Mouse (Mus musculus): ENCODE measurements around the gene Ubl3. TPM values are rescaled to one million over a fixed set of nuclear protein-coding genes. Genes with fewer than 3 reads are reported as not detected.

Gene Ubl3
- polyA plus RNA-seq, 1 experiment, result 202 TPM

DNA sequence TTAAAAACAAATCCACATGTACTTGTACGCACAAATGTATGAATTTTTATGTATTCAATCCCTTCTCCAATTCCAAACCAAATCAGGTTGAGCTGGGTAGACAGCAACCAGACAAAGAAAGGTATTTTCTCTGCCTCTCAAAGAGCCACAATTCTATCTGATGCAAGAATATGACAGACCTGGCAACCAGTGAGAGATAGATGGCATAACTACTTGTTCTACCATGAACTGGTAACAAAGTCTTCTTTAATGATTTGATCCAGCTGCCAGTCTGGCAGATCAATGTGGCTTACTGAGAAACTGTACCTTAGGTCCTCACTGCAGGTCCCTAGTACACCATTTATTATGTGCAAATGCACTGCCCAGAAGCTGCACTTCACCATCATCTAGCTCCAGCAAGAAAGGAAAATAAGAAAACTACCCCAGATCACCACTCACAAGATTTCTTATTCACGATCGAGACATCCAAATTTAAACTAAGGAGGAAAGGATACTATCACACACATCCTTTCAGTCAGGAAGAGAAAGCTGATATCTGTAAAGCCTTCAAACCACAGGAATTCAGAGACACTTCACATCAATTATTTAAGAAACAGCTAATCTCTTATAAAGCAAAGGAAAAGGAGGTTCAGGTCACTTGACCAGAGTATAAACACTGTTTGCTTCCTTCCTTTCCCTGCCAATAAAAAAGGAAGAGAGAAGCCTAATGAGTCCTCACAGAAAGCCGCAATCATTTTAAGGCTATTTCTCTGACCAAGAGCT lies 16.7 kb downstream of the Ubl3 start:
- WGBS, result 90% methylated on average over 4 of the region's 4 CpGs

DNA sequence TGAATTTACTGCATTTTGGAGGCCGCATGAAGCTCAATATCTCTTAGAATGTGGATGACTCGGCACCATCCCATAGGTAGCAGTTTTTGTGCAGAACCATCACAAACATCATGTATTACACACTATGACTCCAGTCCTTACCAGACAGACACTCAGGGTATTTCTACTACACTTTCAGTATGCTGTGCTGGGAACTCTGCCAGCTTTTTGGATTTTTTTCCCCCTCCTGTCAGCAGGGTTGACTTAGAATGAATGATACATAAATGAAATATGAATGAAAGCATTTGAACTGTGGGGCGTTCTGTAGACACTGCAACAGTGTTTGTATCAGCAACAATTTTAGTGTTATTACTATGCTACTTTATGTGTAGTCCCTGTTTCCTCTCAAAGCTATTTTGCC lies 17.9 kb downstream of the Ubl3 start:
- Histone ChIP-seq H3K27me3 (ENCODE audit: control insufficient read depth, insufficient read depth, low read length) (no peaks in the 10 kb centered on the region), H3K4me1 (ENCODE audit: control insufficient read depth, insufficient read depth, low read length) (peaks cover 20% of the 10 kb centered on the region), H3K4me3 (replicated peaks; ENCODE audit: insufficient read depth, low read depth, low read length) (no peak overlapping the region), H3K27ac (ENCODE audit: insufficient read depth, low read length) (no peak overlapping the region)
- 27% methylated on average over 3 of the region's 3 CpGs for WGBS
- TF ChIP-seq POLR2A (IDR thresholded peaks at IDR 0.05; ENCODE audit: borderline replicate concordance, insufficient read depth, low read length) (no peak), CTCF (IDR thresholded peaks at IDR 0.05; ENCODE audit: borderline replicate concordance, insufficient read depth, low read depth, low read length) (no peak)
- peak in 1 of 2 experiments; percentile 55 for DNase-seq

More for the DNA sequence above, 16.7 kb downstream of the Ubl3 start:
- no peak overlapping the region for H3K4me3 ChIP-seq (replicated peaks; ENCODE audit: insufficient read depth, low read depth, low read length)
- TF ChIP-seq CTCF (IDR thresholded peaks at IDR 0.05; ENCODE audit: borderline replicate concordance, insufficient read depth, low read depth, low read length) (no peak), POLR2A (IDR thresholded peaks at IDR 0.05; ENCODE audit: borderline replicate concordance, insufficient read depth, low read length) (no peak)
- H3K27me3 ChIP-seq (ENCODE audit: control insufficient read depth, insufficient read depth, low read length), result no peaks in the 10 kb centered on the region
- H3K4me1 ChIP-seq (ENCODE audit: control insufficient read depth, insufficient read depth, low read length), result peaks cover 19% of the 10 kb centered on the region
- no peak for DNase-seq
- no peak overlapping the region for H3K27ac ChIP-seq (ENCODE audit: insufficient read depth, low read length)

GRCm38 (mm10) chr5:148533924-148534323 lies 18.7 kb downstream of the Ubl3 start:
- no peak for DNase-seq
- TF ChIP-seq CTCF (IDR thresholded peaks at IDR 0.05; ENCODE audit: borderline replicate concordance, insufficient read depth, low read depth, low read length) (no peak), POLR2A (IDR thresholded peaks at IDR 0.05; ENCODE audit: borderline replicate concordance, insufficient read depth, low read length) (no peak)
- no peak overlapping the region for H3K27ac ChIP-seq (ENCODE audit: insufficient read depth, low read length)
- peaks cover 21% of the 10 kb centered on the region for H3K4me1 ChIP-seq (ENCODE audit: control insufficient read depth, insufficient read depth, low read length)
- H3K27me3 ChIP-seq (ENCODE audit: control insufficient read depth, insufficient read depth, low read length), result no peaks in the 10 kb centered on the region
- 80% methylated on average over 2 of the region's 2 CpGs for WGBS
- H3K4me3 ChIP-seq (replicated peaks; ENCODE audit: insufficient read depth, low read depth, low read length), result no peak overlapping the region

- no peak overlapping the region for H3K4me3 ChIP-seq (replicated peaks; ENCODE audit: insufficient read depth, low read depth, low read length)
- no peak for TF ChIP-seq POLR2A (IDR thresholded peaks at IDR 0.05; ENCODE audit: borderline replicate concordance, insufficient read depth, low read length)
- TF ChIP-seq CTCF (IDR thresholded peaks at IDR 0.05; ENCODE audit: borderline replicate concordance, insufficient read depth, low read depth, low read length), result no peak
- H3K27me3 ChIP-seq (ENCODE audit: control insufficient read depth, insufficient read depth, low read length), result no peaks in the 10 kb centered on the region
- no peak overlapping the region for H3K27ac ChIP-seq (ENCODE audit: insufficient read depth, low read length)
- DNase-seq, result no peak
- H3K4me1 ChIP-seq (ENCODE audit: control insufficient read depth, insufficient read depth, low read length), result peaks cover 27% of the 10 kb centered on the region
- 19% methylated on average over 5 of the region's 5 CpGs for WGBS
These were observed 20.4 kb downstream of the Ubl3 start for GRCm38 (mm10) chr5:148532201-148532600.

DNA sequence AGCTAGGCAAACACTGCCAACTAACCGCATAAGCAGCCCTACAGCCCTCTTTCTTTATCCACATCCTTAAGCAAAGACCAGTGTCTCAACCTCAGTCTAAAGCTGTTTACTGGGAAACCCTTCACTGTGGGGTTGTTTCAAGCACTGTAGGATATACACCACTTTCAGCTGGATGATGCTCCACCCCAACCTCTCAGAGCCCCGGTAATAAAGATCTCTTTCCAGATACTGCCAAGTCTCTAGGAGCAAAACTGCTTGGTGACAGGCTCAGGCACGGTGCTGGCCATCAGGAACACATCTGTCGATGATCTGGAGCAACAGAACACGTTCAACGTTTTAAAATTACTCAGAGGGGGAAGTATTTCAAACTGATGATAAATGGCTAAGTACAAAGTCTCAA lies 25.0 kb downstream of the Ubl3 start:
- no peak for DNase-seq
- WGBS, result 34% methylated on average over 6 of the region's 6 CpGs
- H3K4me3 ChIP-seq (replicated peaks; ENCODE audit: insufficient read depth, low read depth, low read length), result no peak overlapping the region
- H3K27me3 ChIP-seq (ENCODE audit: control insufficient read depth, insufficient read depth, low read length), result no peaks in the 10 kb centered on the region
- H3K27ac ChIP-seq (ENCODE audit: insufficient read depth, low read length), result no peak overlapping the region
- H3K4me1 ChIP-seq (ENCODE audit: control insufficient read depth, insufficient read depth, low read length), result peaks cover 33% of the 10 kb centered on the region
- no peak for TF ChIP-seq POLR2A (IDR thresholded peaks at IDR 0.05; ENCODE audit: borderline replicate concordance, insufficient read depth, low read length)
- TF ChIP-seq CTCF (IDR thresholded peaks at IDR 0.05; ENCODE audit: borderline replicate concordance, insufficient read depth, low read depth, low read length), result no peak

DNA sequence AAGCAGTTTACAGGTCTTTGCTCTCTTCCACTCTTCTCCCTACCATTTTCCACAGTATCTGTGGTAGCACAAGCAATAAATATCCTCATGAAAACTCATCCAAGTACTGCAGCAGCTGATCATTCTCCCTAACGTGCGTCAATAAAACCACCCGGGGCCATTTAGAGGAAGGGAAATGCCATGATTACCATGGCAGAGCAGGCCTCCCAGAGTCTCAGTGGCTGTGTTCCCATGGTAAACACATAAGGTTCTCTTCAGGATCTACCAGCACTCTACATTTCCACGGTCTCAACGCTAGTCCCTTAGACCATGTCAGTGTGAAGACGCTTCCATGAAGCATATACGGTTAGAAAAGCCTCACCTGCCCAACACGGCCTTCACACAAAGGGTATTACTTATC lies 26.0 kb downstream of the Ubl3 start:
- Histone ChIP-seq H3K4me1 (ENCODE audit: control insufficient read depth, insufficient read depth, low read length) (peaks cover 36% of the 10 kb centered on the region), H3K4me3 (replicated peaks; ENCODE audit: insufficient read depth, low read depth, low read length) (no peak overlapping the region), H3K27me3 (ENCODE audit: control insufficient read depth, insufficient read depth, low read length) (no peaks in the 10 kb centered on the region), H3K27ac (ENCODE audit: insufficient read depth, low read length) (no peak overlapping the region)
- WGBS, result 56% methylated on average over 8 of the region's 8 CpGs
- no peak for DNase-seq
- TF ChIP-seq CTCF (IDR thresholded peaks at IDR 0.05; ENCODE audit: borderline replicate concordance, insufficient read depth, low read depth, low read length) (no peak), POLR2A (IDR thresholded peaks at IDR 0.05; ENCODE audit: borderline replicate concordance, insufficient read depth, low read length) (no peak)

DNA sequence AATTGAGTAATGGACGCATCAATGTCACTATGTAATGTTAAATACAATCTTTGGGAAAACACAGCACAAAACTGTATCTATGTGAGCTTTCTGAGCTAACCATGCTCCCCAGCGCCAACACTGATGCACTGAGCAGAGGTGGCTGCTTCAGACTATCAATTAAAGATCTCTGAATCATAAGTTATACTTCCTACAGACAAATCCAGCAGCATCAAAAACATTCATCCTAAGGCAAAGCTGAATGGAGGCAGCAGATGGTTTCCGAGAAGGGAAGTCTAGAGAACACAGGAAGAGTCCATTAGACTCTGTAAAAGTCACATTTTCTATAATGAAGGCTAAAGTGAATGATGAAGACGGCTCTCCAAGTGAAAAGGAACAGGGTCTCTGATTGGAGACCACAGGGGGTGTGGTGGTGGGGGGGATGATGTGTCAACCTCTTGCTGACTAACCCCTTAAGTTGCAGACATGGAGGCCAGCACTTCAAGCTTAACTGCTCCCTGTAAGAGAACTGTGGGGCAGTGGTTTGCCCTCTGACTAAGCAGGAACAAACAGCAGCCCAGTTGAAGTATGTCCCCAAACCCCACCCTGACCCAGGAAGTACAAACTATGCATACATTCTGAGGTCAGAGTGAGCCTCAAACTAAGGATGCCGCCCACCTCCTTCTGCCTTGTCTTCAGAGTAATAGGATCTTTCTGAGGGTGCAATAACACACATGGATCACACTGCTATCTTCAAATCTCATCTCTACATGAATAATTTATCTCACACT lies 29.2 kb downstream of the Ubl3 start:
- 67% methylated on average over 5 of the region's 5 CpGs for WGBS
- Histone ChIP-seq H3K27me3 (ENCODE audit: control insufficient read depth, insufficient read depth, low read length) (no peaks in the 10 kb centered on the region), H3K4me3 (replicated peaks; ENCODE audit: insufficient read depth, low read depth, low read length) (no peak overlapping the region), H3K4me1 (ENCODE audit: control insufficient read depth, insufficient read depth, low read length) (peaks cover 36% of the 10 kb centered on the region), H3K27ac (ENCODE audit: insufficient read depth, low read length) (no peak overlapping the region)
- no peak for DNase-seq
- TF ChIP-seq POLR2A (IDR thresholded peaks at IDR 0.05; ENCODE audit: borderline replicate concordance, insufficient read depth, low read length) (no peak), CTCF (IDR thresholded peaks at IDR 0.05; ENCODE audit: borderline replicate concordance, insufficient read depth, low read depth, low read length) (no peak)

DNA sequence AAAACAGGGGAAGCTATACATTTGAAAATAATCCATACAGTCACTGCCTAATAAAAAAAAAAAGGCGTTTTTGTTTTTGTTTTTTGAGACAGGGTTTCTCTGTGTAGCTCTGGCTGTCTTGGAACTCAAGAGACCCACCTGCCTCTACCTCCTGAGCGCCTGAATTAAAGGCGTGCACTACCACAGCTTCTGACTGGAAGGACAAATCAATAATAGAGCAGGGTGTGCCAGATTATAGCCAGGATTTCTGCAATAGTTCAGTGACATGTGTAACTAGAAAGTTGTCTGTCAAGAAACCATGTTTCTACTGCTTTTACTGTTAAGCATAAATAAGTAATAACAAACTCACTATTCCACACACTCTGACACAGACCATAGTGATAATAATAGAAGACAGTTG lies 30.2 kb downstream of the Ubl3 start:
- TF ChIP-seq CTCF (IDR thresholded peaks at IDR 0.05; ENCODE audit: borderline replicate concordance, insufficient read depth, low read depth, low read length) (no peak), POLR2A (IDR thresholded peaks at IDR 0.05; ENCODE audit: borderline replicate concordance, insufficient read depth, low read length) (no peak)
- H3K4me3 ChIP-seq (replicated peaks; ENCODE audit: insufficient read depth, low read depth, low read length), result no peak overlapping the region
- H3K27me3 ChIP-seq (ENCODE audit: control insufficient read depth, insufficient read depth, low read length), result no peaks in the 10 kb centered on the region
- no peak overlapping the region for H3K27ac ChIP-seq (ENCODE audit: insufficient read depth, low read length)
- 80% methylated on average over 3 of the region's 3 CpGs for WGBS
- peaks cover 31% of the 10 kb centered on the region for H3K4me1 ChIP-seq (ENCODE audit: control insufficient read depth, insufficient read depth, low read length)
- no peak for DNase-seq

Measured in cerebellum, adult 2 months (tissue).